Mouse (Mus musculus): ENCODE measurements at regions not wholly inside any gene's neighbourhood (a gene's known extent, or its start where the extent isn't known, plus 50 kb on each side); places are given as distances from the start of the nearest gene placed in this dataset.

DNA sequence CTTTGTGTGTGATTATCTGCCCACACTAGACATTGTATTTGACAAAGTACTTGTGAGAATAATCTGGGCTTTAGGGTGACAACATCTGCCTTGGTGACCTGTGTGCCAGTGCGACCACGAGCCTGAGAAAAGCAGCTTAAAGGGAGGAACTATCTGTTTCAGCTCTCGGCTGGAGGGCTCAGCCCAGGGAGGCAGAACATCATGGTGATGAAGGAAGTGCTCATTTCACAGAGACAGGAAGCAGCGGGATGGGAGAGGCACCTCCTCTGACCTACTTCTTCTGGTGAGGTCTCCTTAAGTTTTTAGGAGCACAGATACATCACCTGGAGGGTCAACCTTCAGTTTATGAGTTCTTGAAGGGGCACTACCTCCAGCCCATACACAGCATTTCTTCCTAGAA, 89.8 kb downstream of the Kif26a start:
- H3K79me2 ChIP-seq (ENCODE audit: control insufficient read depth, insufficient read depth, low read length), result no peaks in the 10 kb centered on the region
- H3K27me3 ChIP-seq (ENCODE audit: control insufficient read depth, insufficient read depth, low read length), result no peaks in the 10 kb centered on the region
- no peaks in the 10 kb centered on the region for H3K4me1 ChIP-seq (ENCODE audit: control insufficient read depth, insufficient read depth, low read length)
- 55% methylated on average over 4 of the region's 4 CpGs for WGBS
- no peak overlapping the region for H3K4me3 ChIP-seq (ENCODE audit: insufficient read depth, low read depth, low read length)
- H3K36me3 ChIP-seq (ENCODE audit: control insufficient read depth, insufficient read depth, low read length), result no peaks in the 10 kb centered on the region
- H3K9ac ChIP-seq (ENCODE audit: low read depth, low read length), result no peak overlapping the region
- no peak overlapping the region for H3K27ac ChIP-seq (replicated peaks; ENCODE audit: insufficient read depth, low read depth, low read length)
- no peak for DNase-seq (ENCODE audit: extremely low read depth, low read depth, low spot score)
- TF ChIP-seq POLR2A (IDR thresholded peaks at IDR 0.05; ENCODE audit: extremely low read depth, insufficient read depth, low read length), result no peak
- TF ChIP-seq CTCF (IDR thresholded peaks at IDR 0.05; ENCODE audit: low read depth, low read length), result no peak

GRCm38 (mm10) chr12:112237061-112237490, 91.1 kb downstream of the Kif26a start:
- Histone ChIP-seq H3K27ac (replicated peaks; ENCODE audit: insufficient read depth, low read depth, low read length) (no peak overlapping the region), H3K9ac (ENCODE audit: low read depth, low read length) (no peak overlapping the region), H3K27me3 (ENCODE audit: control insufficient read depth, insufficient read depth, low read length) (no peaks in the 10 kb centered on the region), H3K4me3 (ENCODE audit: insufficient read depth, low read depth, low read length) (no peak overlapping the region), H3K4me1 (ENCODE audit: control insufficient read depth, insufficient read depth, low read length) (no peaks in the 10 kb centered on the region), H3K79me2 (ENCODE audit: control insufficient read depth, insufficient read depth, low read length) (no peaks in the 10 kb centered on the region), H3K36me3 (ENCODE audit: control insufficient read depth, insufficient read depth, low read length) (no peaks in the 10 kb centered on the region)
- WGBS, result 77% methylated on average over 13 of the region's 13 CpGs
- no peak for DNase-seq (ENCODE audit: extremely low read depth, low read depth, low spot score)
- no peak for TF ChIP-seq POLR2A (IDR thresholded peaks at IDR 0.05; ENCODE audit: extremely low read depth, insufficient read depth, low read length)
- TF ChIP-seq CTCF (IDR thresholded peaks at IDR 0.05; ENCODE audit: low read depth, low read length), result no peak

DNA sequence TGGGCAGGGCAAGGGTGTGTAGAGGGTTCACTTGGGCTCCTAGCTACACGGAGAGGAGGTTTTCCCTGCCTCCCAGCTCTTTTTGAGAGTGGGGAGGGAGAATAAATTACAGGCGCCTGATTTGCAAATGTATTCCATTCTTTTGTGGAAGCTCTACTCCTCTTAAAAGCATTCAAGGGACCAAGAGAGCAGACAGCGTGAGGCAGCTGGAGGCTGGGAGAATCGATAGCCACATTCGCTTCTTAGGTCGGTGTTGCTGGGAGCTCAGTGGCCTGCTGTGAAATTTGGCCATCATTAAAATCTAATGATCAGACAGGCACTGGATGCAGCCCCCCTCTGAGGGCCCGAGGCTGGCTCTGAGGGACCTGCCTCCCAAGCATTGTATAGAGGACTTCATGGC, 92.8 kb downstream of the Kif26a start:
- 53% methylated on average over 7 of the region's 7 CpGs for WGBS
- Histone ChIP-seq H3K9ac (ENCODE audit: low read depth, low read length) (no peak overlapping the region), H3K79me2 (ENCODE audit: control insufficient read depth, insufficient read depth, low read length) (no peaks in the 10 kb centered on the region), H3K4me1 (ENCODE audit: control insufficient read depth, insufficient read depth, low read length) (no peaks in the 10 kb centered on the region), H3K36me3 (ENCODE audit: control insufficient read depth, insufficient read depth, low read length) (no peaks in the 10 kb centered on the region), H3K4me3 (ENCODE audit: insufficient read depth, low read depth, low read length) (no peak overlapping the region), H3K27me3 (ENCODE audit: control insufficient read depth, insufficient read depth, low read length) (no peaks in the 10 kb centered on the region), H3K27ac (replicated peaks; ENCODE audit: insufficient read depth, low read depth, low read length) (no peak overlapping the region)
- no peak for DNase-seq (ENCODE audit: extremely low read depth, low read depth, low spot score)
- TF ChIP-seq POLR2A (IDR thresholded peaks at IDR 0.05; ENCODE audit: extremely low read depth, insufficient read depth, low read length) (no peak), CTCF (IDR thresholded peaks at IDR 0.05; ENCODE audit: low read depth, low read length) (no peak)

DNA sequence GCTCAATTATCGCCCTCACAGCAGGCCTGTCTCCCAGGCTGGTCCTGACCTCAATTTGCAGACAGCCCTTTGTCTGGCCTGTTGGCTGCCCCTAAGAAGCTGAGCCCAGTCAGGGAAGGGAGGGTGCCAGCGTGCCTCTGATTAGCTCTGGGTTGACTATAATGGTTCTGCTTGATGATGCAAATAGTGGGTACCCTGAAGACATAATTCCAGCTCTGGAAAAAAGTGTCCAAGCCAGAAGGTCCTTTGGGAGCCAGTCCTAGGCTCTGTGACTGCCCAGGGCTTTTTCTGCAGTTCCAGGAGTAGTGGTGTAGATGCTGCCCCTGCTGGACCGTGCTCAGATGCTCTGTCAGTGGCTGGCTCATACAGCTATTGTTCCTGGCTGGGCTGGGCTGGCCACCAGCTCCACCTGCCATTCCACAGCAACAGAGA, 95.7 kb downstream of the Kif26a start:
- no peak overlapping the region for H3K9ac ChIP-seq (ENCODE audit: low read depth, low read length)
- no peaks in the 10 kb centered on the region for H3K79me2 ChIP-seq (ENCODE audit: control insufficient read depth, insufficient read depth, low read length)
- no peaks in the 10 kb centered on the region for H3K4me1 ChIP-seq (ENCODE audit: control insufficient read depth, insufficient read depth, low read length)
- TF ChIP-seq POLR2A (IDR thresholded peaks at IDR 0.05; ENCODE audit: extremely low read depth, insufficient read depth, low read length) (no peak), CTCF (IDR thresholded peaks at IDR 0.05; ENCODE audit: low read depth, low read length) (no peak)
- no peaks in the 10 kb centered on the region for H3K27me3 ChIP-seq (ENCODE audit: control insufficient read depth, insufficient read depth, low read length)
- no peaks in the 10 kb centered on the region for H3K36me3 ChIP-seq (ENCODE audit: control insufficient read depth, insufficient read depth, low read length)
- no peak for DNase-seq (ENCODE audit: extremely low read depth, low read depth, low spot score)
- no peak overlapping the region for H3K27ac ChIP-seq (replicated peaks; ENCODE audit: insufficient read depth, low read depth, low read length)
- H3K4me3 ChIP-seq (ENCODE audit: insufficient read depth, low read depth, low read length), result no peak overlapping the region
- 27% methylated on average over 3 of the region's 3 CpGs for WGBS

DNA sequence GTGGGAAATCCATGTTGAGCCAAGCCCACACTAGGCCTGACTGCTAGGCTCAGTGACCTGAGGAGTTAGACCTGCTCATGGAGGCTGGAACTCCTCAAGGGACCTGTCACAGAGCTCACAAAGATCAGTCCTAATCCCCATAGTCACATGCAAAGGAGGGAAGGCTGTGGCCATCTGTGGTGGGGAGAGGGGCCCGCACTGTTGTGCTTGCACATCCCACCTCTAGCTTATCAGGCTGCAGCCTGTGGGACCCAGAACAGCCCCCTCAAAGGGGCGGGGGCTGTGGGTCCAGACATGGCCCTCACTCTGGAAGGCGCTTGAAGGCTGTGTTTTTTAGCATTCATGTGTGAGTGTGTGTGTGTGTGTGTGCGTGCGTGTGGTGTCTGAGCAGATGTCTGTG, 97.2 kb downstream of the Kif26a start:
- Histone ChIP-seq H3K27ac (replicated peaks; ENCODE audit: insufficient read depth, low read depth, low read length) (no peak overlapping the region), H3K79me2 (ENCODE audit: control insufficient read depth, insufficient read depth, low read length) (no peaks in the 10 kb centered on the region), H3K4me1 (ENCODE audit: control insufficient read depth, insufficient read depth, low read length) (no peaks in the 10 kb centered on the region), H3K27me3 (ENCODE audit: control insufficient read depth, insufficient read depth, low read length) (no peaks in the 10 kb centered on the region), H3K4me3 (ENCODE audit: insufficient read depth, low read depth, low read length) (no peak overlapping the region), H3K9ac (ENCODE audit: low read depth, low read length) (no peak overlapping the region), H3K36me3 (ENCODE audit: control insufficient read depth, insufficient read depth, low read length) (no peaks in the 10 kb centered on the region)
- DNase-seq (ENCODE audit: extremely low read depth, low read depth, low spot score), result no peak
- 83% methylated on average over 5 of the region's 5 CpGs for WGBS
- TF ChIP-seq CTCF (IDR thresholded peaks at IDR 0.05; ENCODE audit: low read depth, low read length), result no peak
- no peak for TF ChIP-seq POLR2A (IDR thresholded peaks at IDR 0.05; ENCODE audit: extremely low read depth, insufficient read depth, low read length)

DNA sequence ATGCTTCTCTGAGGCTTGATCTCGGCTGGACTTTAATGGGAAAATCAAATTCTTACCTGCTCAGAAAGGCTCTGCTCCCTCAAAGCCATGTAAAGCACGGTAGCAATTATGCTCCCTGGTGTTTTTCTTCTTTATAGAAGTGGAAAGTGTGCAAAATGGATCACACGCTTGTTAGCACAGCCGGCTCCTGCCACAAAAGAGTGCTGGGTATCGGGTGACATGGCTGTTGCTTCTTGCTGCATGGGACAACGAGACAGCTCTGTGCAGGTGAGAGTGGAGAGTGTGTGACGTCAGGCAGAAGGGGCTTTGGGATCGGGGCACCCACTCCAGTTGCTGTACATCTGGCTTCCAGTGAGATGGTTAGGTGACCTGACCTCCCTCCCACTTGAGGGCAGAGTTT, 104.9 kb downstream of the Kif26a start:
- H3K36me3 ChIP-seq (ENCODE audit: control insufficient read depth, insufficient read depth, low read length), result no peaks in the 10 kb centered on the region
- no peaks in the 10 kb centered on the region for H3K27me3 ChIP-seq (ENCODE audit: control insufficient read depth, insufficient read depth, low read length)
- H3K4me1 ChIP-seq (ENCODE audit: control insufficient read depth, insufficient read depth, low read length), result no peaks in the 10 kb centered on the region
- no peak overlapping the region for H3K9ac ChIP-seq (ENCODE audit: low read depth, low read length)
- no peaks in the 10 kb centered on the region for H3K79me2 ChIP-seq (ENCODE audit: control insufficient read depth, insufficient read depth, low read length)
- H3K27ac ChIP-seq (replicated peaks; ENCODE audit: insufficient read depth, low read depth, low read length), result no peak overlapping the region
- no peak for TF ChIP-seq POLR2A (IDR thresholded peaks at IDR 0.05; ENCODE audit: extremely low read depth, insufficient read depth, low read length)
- DNase-seq (ENCODE audit: extremely low read depth, low read depth, low spot score), result no peak
- WGBS, result 70% methylated on average over 8 of the region's 8 CpGs
- no peak overlapping the region for H3K4me3 ChIP-seq (ENCODE audit: insufficient read depth, low read depth, low read length)
